Mouse (Mus musculus) forebrain, embryonic 16.5 days (tissue): ENCODE measurements around the gene Lyg2. TPM values are rescaled to one million over a fixed set of nuclear protein-coding genes. Genes with fewer than 3 reads are reported as not detected.

ENCODE experiments used
- ATAC-seq: fragments of 200-750 bp; cut with Nextera tagmentation; 2 replicates; pipeline ENCODE4 v1.8.0; 2017; ENCODE audit warnings: mild to moderate bottlenecking, moderate library complexity
- H3K27ac ChIP-seq: fragments of 300-500 bp; sonication (generic); 2 replicates; pipeline ENCODE4 v1.5.1; 2014; ENCODE audit warnings: low read length, control low read depth
- H3K27me3 ChIP-seq: fragments of 300-500 bp; sonication (generic); replicated peaks from 2 replicates; pipeline ENCODE4 v1.6.1; 2014; ENCODE audit warnings: low read length; ENCODE audit not compliant: control insufficient read depth, insufficient read depth
- H3K36me3 ChIP-seq: fragments of 300-500 bp; sonication (generic); 2 replicates; pipeline ENCODE4 v1.6.1; 2014; ENCODE audit not compliant: control insufficient read depth, insufficient read depth
- H3K4me1 ChIP-seq: fragments of 300-500 bp; sonication (generic); replicated peaks from 2 replicates; pipeline ENCODE4 v1.6.1; 2014; ENCODE audit warnings: low read length; ENCODE audit not compliant: control insufficient read depth, insufficient read depth
- H3K4me2 ChIP-seq: fragments of 300-500 bp; sonication (generic); 2 replicates; pipeline ENCODE4 v1.6.1; 2014; ENCODE audit warnings: mild to moderate bottlenecking, low read length, control low read depth
- H3K4me3 ChIP-seq: fragments of 300-500 bp; sonication (generic); replicated peaks from 2 replicates; pipeline ENCODE4 v1.5.1; 2014; ENCODE audit warnings: mild to moderate bottlenecking, low read length, control low read depth
- H3K9ac ChIP-seq: fragments of 300-500 bp; sonication (generic); replicated peaks from 2 replicates; pipeline ENCODE4 v1.6.1; 2014; ENCODE audit warnings: low read depth, low read length, control low read depth
- H3K9me3 ChIP-seq: fragments of 300-500 bp; sonication (generic); 2 replicates; pipeline ENCODE4 v1.6.1; 2016; ENCODE audit warnings: low read length; ENCODE audit not compliant: control insufficient read depth
- WGBS: fragments of 180-500 bp; shearing (Covaris S2); extraction: QIAGEN DNeasy Blood & Tissue Kit; methylation state at CpG from one replicate; pipeline ENCODE4 v1.1.7; 2014; 5-methylcytosine and 5-hydroxymethylcytosine counted together
- polyA plus RNA-seq: library from polyadenylated mRNA; unstranded; fragments of >200 nt; fragmentation: Nextera tagmentation; extraction: Ambion mirVana; gene quantifications from 2 replicates; pipeline ENCODE4 v1.2.1, GENCODE M21; 2015

Gene Lyg2
- polyA plus RNA-seq, 1 experiment from 2014 or later, result not detected

DNA sequence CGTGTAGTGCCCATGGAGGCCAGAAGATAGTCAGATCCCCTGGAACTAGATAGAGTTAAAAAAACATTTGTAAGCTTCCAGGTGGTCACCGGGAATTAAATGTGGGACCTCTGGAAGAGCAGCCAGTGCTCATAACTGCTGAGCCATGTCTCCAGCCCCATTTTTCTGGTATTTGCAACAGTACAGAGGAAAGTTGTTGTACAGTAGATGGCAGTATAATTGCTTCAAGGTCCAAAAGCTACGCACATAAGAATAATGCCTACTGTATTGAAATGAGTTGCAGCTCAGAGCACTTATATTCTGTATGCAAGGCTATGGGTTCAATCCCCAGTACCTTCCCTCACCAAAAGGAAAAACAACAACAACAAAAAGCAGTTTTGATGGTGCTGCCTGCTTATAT lies 24.9 kb downstream of the Lyg2 start:
- no peak for ATAC-seq
- no peak overlapping the region for H3K27ac ChIP-seq
- peaks cover 6% of the 10 kb centered on the region; the same call in 1 of the 2 replicates for H3K36me3 ChIP-seq
- peaks cover 22% of the 10 kb centered on the region for H3K4me1 ChIP-seq
- H3K4me2 ChIP-seq, result peak overlapping the region; percentile 73
- no peak overlapping the region for H3K9ac ChIP-seq
- no peak overlapping the region for H3K4me3 ChIP-seq
- no peaks in the 10 kb centered on the region for H3K9me3 ChIP-seq
- WGBS, result 62% methylated on average over 3 of the region's 3 CpGs
- no peaks in the 10 kb centered on the region for H3K27me3 ChIP-seq

DNA sequence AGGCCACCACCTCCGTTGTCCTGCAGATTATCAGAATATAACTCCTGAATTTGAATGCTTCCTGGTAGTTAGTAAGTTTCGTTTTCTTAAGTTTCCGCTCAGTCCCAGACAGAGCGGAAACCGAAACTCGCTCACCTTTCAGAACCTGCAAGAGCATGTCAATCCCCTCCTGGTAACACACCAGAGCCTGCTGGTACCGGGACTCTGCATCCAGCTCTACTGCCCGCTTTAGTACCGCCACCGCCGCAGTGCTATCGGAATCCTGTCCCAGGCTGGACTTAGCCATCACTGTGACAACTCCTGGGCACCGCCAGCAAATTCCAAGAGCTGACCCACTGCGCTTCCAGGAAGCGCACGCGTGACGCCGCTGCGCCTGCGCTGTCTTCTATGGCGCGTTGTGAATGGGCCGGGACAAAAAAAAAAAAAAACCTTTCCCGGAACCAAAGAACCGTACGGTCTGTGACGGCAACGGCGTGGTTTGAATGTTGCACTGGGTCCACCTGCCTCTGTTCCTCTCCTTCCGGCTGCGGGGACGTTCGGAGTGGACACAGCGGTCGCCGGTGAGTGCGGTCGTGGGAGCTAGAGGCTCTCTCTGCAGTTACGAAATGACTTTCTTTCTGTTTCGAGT lies 26.2 kb downstream of the Lyg2 start, which contains the start of the genes Mitd1 and Mrpl30:
Gene Mitd1 (minus strand): TSS at position 387 of the 628 bp plus-strand sequence.
Gene Mrpl30 (plus strand): TSS at position 453 of the 628 bp plus-strand sequence.
- WGBS, result under 1% methylated on average over 41 of the region's 41 CpGs
- peak; percentile 95 for ATAC-seq
- peak within 1 kb of the TSS; percentile 73 for H3K4me2 ChIP-seq

DNA sequence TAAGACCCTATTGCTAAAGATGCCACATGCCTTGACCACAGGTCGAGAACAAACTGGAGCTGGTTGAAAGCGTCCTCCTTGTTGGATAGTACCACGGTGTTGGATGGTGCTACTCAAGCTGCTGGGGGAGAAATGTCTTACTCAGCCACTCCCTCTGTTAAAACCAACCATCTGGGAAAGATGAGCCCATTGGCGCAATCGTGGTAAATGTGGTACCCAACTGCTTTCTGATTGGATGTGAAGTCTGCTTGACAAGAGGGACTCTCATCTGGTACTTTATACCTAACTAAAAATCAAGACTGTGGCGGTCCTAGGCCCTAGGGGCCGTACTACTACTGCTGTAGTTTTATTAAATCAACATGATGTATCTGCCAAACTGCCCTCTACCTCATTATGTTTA lies 27.1 kb downstream of the Lyg2 start:
- Histone ChIP-seq H3K27ac (no peak overlapping the region), H3K4me2 (peak overlapping the region; percentile 73), H3K27me3 (no peaks in the 10 kb centered on the region), H3K9me3 (no peaks in the 10 kb centered on the region), H3K36me3 (no peaks in the 10 kb centered on the region), H3K4me1 (peaks cover 22% of the 10 kb centered on the region), H3K4me3 (peak overlapping the region; percentile 84), H3K9ac (no peak overlapping the region)
- WGBS, result 84% methylated on average over 7 of the region's 7 CpGs
- ATAC-seq, result no peak

More for the DNA sequence above, 26.2 kb downstream of the Lyg2 start, which contains the start of the genes Mitd1 and Mrpl30:
- peaks cover 3% of the 10 kb centered on the region; the same call in 1 of the 2 replicates for H3K36me3 ChIP-seq
- peak within 1 kb of the TSS; percentile 57 for H3K27ac ChIP-seq
- H3K9me3 ChIP-seq, result no peaks in the 10 kb centered on the region
- no peaks in the 10 kb centered on the region for H3K27me3 ChIP-seq
- H3K4me1 ChIP-seq, result peaks cover 22% of the 10 kb centered on the region
- peak within 1 kb of the TSS; percentile 79 for H3K9ac ChIP-seq
- H3K4me3 ChIP-seq, result peak within 1 kb of the TSS; percentile 84

DNA sequence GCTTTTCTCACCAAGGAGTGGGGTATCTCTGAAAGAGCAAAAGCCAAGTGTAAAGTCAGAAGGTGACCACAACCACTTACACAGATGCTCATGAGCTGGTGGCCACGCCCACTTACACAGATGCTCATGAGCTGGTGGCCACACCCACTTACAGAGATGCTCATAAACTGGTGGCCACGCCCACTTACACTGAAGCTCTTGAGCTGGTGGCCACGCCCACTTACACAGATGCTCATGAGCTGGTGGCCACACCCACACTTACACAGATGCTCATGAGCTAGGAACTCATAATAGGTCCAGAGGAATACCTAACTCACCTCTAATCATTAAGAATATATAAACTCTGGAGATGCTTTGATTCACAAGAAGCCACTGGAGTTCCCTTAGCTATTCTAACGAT lies 31.8 kb downstream of the Lyg2 start:
- peaks cover 2% of the 10 kb centered on the region; the same call in 1 of the 2 replicates for H3K36me3 ChIP-seq
- H3K4me1 ChIP-seq, result peaks cover 5% of the 10 kb centered on the region
- H3K4me2 ChIP-seq, result no peak overlapping the region
- H3K4me3 ChIP-seq, result no peak overlapping the region
- no peaks in the 10 kb centered on the region for H3K27me3 ChIP-seq
- H3K9me3 ChIP-seq, result no peaks in the 10 kb centered on the region
- WGBS, result 86% methylated on average over 4 of the region's 4 CpGs
- H3K9ac ChIP-seq, result no peak overlapping the region
- ATAC-seq, result no peak
- H3K27ac ChIP-seq, result no peak overlapping the region

DNA sequence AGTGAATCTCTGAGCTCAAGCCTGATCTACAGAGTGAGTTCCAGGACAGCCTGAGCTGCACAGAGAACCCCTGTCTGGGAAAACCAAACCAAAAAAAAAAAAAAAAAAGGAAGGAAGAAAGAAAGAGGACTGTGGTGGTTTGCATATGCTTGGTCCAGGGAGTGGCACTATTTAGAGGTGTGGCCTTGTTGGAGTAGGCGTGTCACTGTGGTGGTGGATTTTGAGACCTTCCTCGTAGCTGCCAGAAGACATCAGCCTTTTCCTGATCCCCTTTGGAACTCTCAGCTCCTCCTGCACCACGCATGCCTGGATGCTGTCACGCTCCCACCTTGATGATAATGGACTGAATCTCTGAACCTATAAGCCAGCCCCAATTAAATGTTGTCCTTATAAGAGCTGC lies 32.9 kb downstream of the Lyg2 start:
- no peak overlapping the region for H3K27ac ChIP-seq
- no peak overlapping the region for H3K4me2 ChIP-seq

DNA sequence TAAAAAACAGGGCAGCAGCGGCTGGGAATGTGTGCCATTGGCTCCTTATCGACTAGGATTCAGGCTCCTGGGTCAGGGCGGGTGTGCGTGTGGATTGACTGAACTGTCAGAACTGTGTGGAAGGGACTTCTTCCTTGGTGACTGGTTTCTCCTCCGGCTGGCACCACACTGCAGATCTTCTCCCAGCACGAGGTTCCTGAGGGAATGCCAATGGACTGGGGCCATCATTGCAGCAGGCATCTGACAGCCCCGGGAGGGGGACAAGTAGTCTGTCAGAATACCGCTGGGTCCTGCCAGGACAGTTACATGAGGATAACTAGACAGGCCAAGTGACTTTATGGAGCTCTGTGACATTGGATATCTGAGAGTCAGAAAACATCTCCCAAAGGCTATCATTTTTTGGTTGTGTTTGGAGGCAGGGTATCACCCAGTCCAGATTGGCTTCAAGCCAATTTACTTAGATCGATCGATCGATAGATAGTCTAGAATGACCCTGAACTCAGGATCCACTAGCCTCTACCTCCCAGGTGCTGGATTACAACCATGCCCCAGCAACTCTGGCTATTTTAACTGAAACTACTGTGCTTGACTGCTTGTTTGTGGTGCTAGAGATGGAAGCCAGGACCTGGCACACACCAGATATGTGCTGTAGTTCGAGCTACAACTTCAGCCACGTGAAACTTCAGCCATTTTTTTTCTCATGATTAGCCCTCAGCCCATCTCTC lies 38.4 kb downstream of the Lyg2 start:
- H3K27ac ChIP-seq, result no peak overlapping the region
- peaks cover 13% of the 10 kb centered on the region for H3K36me3 ChIP-seq
- no peak overlapping the region for H3K4me3 ChIP-seq
- no peaks in the 10 kb centered on the region for H3K27me3 ChIP-seq
- H3K4me1 ChIP-seq, result peaks cover 2% of the 10 kb centered on the region; the same call in 1 of the 2 replicates
- peaks cover 6% of the 10 kb centered on the region; the same call in 1 of the 2 replicates for H3K9me3 ChIP-seq
- no peak for ATAC-seq
- H3K4me2 ChIP-seq, result no peak overlapping the region
- WGBS, result 92% methylated on average over 13 of the region's 13 CpGs
- no peak overlapping the region for H3K9ac ChIP-seq

More for the DNA sequence above, 32.9 kb downstream of the Lyg2 start:
- peaks cover 6% of the 10 kb centered on the region; the same call in 1 of the 2 replicates for H3K36me3 ChIP-seq
- no peaks in the 10 kb centered on the region for H3K4me1 ChIP-seq
- H3K9ac ChIP-seq, result no peak overlapping the region
- no peak for ATAC-seq
- WGBS, result 87% methylated on average over 4 of the region's 4 CpGs
- H3K9me3 ChIP-seq, result no peaks in the 10 kb centered on the region
- H3K27me3 ChIP-seq, result no peaks in the 10 kb centered on the region
- H3K4me3 ChIP-seq, result no peak overlapping the region

DNA sequence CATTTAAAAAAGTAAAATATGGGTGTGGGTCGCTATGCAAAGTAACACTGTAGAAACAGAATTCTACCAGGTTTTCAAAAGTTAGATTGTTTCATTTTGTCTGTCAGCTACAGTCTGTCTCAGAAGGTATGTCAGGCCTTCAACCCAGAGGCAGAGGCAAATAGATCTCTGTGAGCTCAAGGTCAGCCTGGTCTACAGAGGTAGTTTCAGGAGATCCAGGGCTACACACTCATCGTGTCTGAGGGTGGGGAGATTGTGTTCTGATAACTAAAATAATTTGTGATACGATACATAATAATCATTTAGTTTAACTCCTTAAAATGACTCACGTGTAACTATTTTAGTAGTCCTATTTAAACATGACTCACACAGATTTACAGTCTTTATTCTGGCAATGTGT lies 43.1 kb downstream of the Lyg2 start:
- ATAC-seq, result no peak
- 91% methylated on average over 4 of the region's 4 CpGs for WGBS
- H3K27ac ChIP-seq, result no peak overlapping the region
- H3K9me3 ChIP-seq, result peaks cover 6% of the 10 kb centered on the region; the same call in 1 of the 2 replicates
- H3K4me1 ChIP-seq, result peaks cover 11% of the 10 kb centered on the region
- 0 out of 2 replicates have a peak, but pooled peaks cover 3% of the 10 kb centered on the region for H3K27me3 ChIP-seq
- peaks cover 9% of the 10 kb centered on the region for H3K36me3 ChIP-seq
- H3K4me2 ChIP-seq, result peak overlapping the region; percentile 69; the same call in 1 of the 2 replicates
- no peak overlapping the region for H3K9ac ChIP-seq
- no peak overlapping the region for H3K4me3 ChIP-seq

DNA sequence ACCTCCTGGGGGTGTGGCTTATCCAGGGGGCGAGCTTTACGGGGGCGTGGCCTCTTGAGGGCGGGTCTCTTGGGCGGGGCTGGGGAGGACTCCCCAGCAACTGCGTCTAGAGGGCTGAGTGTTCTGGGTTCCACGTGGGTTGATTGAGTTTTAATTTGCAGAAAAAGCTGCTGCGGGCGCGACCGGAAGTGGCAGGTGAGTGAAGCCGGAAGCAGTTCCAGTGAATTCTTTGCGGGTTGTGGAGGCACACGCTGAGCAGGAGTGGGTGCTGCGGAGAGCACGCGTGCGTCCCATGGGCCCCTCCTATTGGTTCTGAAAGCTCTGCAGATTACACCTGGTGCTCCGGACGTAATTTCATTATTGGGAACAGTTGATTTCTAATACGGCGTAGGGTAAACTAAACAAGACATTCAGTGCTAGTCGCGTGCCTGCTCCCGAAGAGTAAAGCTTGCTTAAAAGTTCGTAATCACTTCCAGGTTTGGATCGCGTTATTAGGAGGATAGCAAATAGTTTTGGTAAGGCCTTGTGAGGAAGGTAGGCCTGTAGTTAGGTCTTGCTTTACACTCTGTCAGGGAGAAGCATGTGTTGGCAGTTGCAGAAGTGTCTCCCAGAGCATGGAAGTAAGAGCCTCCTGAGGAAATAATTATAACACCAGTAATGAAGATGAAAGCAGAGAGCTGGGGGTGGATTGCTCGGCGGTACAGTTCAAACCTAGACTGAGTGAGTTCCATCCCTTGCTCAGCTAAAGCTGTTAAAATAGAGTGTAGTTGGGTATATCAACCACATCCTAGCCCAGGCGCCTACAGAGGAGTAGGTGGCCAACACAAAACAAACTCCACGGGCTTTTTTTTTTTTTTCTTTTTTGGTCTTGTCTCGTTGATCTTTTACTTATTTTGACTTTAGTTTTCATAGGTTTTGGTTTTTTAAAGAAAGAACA lies 43.9 kb downstream of the Lyg2 start:
- Histone ChIP-seq H3K27me3 (0 out of 2 replicates have a peak, but pooled peaks cover 3% of the 10 kb centered on the region), H3K36me3 (peaks cover 9% of the 10 kb centered on the region), H3K9me3 (peaks cover 6% of the 10 kb centered on the region; the same call in 1 of the 2 replicates), H3K27ac (peak overlapping the region; percentile 67), H3K4me2 (peak overlapping the region; percentile 69), H3K4me3 (peak overlapping the region; percentile 57), H3K9ac (peak overlapping the region; percentile 56), H3K4me1 (peaks cover 11% of the 10 kb centered on the region)
- 6% methylated on average over 33 of the region's 33 CpGs for WGBS
- ATAC-seq, result peak; percentile 96
